Mouse (Mus musculus): ENCODE results near the gene Gucy1a1.

Gene Gucy1a1

DNA sequence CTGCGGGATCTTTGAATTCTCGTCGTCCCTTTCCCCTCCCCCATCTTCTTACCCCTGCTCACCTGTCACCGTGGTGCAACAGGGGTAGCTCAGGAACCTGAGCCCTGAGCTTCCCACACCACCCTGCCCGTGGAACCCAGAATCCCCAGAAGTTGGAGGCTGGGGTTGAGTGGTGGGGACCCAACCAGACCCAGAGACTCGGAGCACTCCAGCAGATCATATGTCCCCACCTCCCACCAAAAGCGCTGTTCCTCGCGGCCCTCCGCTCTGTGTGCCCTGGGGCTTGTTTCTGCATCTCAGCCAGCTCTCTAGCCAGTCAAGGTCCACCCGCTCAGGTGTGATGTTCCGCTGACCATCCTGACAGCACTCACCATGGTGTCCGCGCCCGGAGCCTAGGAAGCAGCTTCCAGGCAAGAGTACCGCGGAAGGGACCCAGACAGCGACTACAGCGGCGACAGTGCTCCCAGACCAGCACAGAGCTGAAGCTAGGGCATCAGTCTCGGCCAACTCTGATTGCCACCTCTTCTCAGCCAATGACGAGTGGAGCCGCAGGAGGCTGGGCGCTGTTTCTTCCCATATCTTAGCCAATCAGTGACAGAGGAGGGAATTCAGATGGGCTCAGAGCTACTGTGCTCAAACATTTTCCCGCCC lies 71.3 kb downstream of the Gucy1a1 start, which contains the start of gene Gucy1b1:
Gene Gucy1b1 (minus strand): TSS at position 489 of the 651 bp plus-strand sequence.
- peak; percentile 90 for DNase-seq

DNA sequence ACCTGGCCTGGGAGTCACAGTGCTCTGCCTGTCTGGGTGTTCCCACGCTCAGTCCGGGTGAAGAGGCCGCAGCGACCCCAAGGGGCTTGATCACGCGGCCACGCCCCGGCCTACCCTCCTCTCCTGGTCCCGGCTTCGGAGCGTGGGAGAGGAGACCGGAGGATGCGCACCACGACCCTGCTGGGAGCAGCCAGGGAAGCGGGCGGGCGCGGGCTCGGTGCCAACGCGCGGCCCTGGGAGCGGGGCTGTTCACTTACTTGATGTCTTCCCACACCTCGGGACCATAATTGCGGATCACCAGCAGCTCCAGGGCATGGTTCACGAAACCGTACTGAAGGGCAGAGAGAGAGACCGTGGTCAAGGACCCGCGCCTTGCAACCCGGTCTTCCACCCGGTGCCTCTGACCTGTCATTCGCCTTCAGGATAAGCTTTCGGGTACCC lies 71.8 kb downstream of the Gucy1a1 start:
- DNase-seq = peak; percentile 82

DNA sequence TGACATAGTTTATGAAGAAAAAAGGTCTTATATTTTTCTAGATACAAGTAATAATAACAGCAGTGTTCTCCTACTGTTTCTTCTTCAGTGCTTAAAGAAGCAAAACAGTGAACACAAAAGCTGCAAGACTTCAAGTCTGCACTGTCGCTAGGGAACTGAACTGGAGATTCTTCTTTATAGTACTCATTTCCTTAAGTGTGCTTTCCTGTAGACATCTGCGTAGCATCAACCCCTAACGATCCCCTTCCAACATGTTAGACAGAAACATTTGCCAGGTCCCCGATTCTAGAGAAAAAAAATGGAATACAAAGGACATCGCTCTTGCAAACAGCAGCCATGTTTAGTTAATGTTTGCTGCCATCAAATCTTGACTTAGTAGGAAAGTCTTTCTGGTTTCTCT lies 77.8 kb downstream of the Gucy1a1 start:
- no peak for DNase-seq

DNA sequence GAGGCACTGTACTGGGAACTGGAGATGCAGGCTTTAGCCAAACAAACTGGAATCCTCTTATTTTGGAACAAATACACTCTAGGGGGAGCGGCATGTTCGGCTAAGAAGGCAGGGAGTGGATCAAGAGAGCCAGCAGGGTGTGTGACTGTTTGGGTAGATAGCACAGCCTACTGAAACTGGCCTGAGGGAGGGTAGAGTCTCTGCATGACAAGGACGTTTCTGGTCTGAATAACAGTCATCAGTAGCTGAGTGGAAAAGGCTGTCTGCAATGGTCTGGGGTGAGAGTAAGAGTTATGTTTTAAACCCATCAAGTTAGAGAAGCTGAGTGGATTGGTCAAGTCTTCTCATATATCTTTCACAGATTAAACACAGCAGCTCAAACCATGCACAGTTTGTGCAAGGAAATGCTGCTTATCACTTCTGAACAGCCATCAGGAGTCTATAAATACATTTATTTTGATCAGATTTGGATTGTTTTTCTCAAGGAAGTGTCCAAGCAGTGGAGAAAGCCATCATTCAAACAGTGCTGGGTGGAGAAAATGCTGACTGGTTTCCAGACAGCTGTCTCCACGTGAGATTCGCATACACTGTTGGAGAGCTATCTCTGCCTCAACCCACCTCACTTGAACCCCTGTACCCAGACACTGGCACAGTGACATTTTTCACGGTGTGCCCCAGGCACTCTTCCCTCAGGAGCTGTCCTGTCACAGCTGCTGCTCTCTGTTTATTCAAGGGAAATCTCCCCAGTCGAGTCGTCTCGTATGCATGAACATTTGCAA lies 84.0 kb downstream of the Gucy1a1 start:
- no peak for DNase-seq

DNA sequence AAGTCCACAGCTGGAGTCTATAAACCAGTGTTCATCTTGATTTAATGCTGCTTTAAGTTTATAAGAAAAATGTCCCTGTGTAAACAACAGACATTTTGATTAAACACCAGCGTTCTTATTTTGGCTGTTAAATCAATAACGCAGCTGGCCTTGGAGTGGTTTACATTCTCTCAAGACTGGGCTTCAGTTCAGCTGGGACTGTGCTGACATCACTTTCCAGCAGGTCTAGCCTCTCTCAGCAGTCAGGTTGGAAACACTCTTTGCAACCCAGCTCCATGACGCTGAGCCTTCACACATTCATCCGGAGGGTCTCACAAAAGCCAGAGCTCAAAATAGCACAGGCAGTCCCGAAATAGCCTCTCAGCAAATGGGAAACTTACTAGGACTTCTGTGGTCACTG lies 88.4 kb downstream of the Gucy1a1 start:
- DNase-seq = peak; percentile 76

DNA sequence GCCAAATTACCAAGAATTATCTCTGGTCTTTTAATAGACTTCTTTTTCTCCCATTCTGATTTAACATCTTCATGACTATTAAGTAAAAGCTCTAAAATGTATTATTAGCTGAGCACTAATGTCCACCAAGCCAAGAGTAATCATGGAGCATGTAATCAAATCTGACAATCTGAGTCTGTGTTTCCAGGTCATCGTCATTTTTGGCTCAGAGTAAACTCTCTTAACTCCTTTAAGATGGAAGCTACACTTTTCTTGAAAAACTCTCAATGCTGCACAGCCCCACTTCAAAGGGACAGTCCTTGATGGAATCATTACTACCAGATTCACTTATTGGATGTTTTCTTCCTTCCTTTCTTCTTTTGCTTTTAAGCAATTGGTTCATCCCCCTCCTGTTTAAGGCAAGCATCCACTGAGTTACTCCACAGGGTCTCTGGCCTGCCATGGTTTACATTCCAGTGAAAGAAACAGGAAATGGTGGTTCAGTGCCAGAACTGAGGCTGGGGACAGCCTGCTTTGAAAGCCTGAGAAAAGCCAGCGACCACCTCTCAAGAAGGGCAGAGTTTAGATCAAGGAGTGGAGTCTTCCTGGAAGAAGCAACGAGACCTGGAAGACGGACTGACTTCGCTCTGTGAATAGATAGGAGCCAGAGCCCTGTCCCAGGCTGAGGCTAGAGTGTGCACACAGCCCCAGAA lies 91.2 kb downstream of the Gucy1a1 start:
- peak; percentile 50 for DNase-seq

DNA sequence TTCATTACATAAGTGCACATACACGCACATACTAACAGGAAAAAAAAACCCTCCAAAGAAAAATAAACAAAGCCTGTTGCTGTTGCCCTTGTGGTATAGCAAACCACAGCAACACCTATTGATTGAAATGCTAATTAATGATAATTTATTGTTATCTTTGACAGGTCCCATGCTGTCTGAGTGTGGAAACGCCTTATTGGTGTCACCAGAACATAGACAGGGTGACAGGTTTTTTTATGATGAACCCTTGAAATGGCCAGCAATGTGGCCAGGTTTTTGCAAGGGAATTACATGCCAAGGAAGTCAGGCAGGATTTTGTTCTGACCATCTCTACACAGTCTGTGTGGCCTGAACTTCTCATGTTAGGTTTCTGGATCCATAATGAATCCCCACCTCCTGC lies 93.6 kb downstream of the Gucy1a1 start:
- no peak for DNase-seq

DNA sequence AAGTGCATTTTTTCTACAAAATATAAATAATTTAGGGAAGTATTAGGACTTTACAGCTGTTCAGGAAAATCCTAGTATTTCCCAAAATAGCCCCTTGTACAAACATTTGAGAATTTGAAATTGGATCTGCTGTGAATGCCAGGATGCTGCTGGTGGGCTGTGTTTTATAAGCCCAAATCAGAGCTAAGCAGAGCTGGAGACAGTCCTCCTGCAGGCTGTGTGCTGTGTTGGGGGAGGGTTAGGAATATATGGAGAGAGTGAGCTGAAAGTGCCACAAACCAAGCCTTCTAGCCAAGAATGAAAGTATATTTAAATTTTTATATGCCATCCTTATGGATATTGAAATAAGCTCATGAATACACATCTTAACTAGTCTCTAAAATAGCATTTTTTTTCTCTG lies 94.1 kb downstream of the Gucy1a1 start:
- DNase-seq = no peak

DNA sequence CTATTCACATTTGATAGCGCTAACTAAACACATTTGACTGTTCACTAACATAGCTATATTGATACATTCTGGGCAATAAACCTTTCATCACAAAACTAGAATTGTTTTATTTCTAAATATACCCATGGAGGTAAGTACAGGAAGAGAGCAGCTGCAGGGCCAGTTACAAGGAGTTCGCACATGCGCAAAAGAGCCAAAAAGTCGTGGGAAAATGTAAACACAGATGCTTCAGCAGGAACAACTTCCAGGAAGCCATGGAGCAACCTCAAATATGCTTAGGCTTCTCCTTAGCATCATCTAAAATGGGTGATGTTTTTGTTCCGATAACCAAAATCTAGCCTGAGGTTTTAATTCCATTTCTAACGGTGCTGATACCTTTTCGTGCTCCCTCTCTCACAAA lies 96.9 kb downstream of the Gucy1a1 start:
- DNase-seq = peak; percentile 62

DNA sequence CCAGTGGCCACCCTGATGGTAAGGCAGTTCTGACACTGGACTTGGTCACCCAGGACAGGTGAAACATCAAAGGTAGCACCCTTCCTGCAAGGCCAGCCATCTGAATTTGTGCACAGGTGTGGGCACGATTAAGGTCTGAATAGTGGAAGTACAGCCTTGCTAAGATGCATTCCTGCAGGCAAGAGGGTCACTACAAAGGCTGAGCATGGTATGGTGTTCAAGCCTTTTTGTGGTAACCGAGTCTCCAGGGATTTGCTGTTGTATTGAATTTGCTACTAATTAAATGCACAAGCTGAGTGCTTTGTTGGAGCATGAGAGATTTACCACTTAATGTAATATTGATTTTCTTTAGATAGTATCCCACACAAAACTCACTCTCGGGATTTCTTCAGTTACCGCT lies 97.5 kb downstream of the Gucy1a1 start:
- no peak for DNase-seq

DNA sequence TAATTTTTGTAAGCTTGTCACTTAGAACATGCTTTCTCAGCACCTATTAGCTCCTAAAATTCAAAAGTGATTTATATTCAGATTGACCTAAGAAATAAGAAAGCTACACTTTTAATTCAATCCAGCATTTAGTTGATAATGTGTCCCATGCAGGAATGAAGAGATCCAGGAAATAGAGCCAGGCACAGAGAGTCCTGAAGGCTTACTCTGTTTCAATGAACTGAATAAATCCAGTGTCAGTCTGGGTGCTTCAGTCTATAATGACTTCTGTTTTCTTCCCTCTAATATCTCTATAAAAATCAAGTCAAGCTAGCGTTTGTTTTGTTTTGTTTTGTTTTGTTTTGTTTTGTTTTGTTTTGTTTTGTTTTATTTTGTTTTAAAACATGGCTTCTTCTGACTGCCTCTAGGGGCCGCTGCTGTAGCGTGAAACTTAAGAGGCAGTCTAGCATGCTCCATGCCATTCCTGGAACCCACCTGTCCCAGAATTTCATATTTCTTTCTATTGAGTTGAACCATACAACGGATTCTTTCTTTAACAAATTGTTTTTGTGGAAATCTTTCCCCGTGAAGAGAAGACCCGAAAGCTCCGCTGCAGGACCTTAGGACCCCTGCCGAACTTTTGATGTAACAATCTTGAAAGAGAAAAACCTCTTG lies 98.4 kb downstream of the Gucy1a1 start:
- peak; percentile 61 for DNase-seq

DNA sequence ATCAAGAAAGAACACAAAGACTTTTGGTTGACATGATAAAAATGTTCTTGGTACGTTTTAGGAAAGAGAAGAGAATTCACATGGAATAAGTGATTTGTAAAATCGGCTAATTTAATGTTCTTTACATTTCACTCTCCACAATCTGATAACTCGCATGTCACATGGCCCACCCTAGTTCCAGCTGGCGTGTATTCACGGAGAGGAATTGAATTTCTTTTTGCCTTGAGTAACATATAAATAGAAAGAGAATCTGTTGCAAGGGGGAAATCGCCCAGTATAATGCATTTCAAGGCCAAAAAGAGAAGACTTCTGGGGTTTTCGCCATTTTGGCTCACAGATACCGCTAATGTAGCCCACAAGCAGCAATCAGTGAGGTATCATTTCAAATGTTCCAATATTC lies 99.5 kb downstream of the Gucy1a1 start:
- no peak for DNase-seq

DNA sequence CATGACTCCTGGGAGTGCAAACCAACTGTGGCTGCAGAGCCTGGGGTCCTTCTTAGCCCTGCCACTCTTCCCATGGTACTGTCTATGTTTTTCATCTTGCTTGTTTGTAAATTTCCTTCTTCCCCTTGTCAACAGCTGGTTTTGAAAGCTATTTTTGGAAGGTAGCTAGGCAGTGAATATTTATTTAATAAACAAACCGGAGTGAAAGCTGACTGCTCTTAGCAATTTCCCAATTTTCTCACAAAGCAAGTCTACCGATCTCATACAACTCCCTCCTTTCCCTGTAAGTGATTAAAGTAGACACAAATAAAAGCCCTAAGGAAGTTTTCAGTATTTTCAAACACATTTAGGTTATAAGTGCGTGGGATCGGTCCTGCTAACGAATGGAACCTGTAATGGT lies 100.7 kb downstream of the Gucy1a1 start:
- DNase-seq = peak; percentile 15

DNA sequence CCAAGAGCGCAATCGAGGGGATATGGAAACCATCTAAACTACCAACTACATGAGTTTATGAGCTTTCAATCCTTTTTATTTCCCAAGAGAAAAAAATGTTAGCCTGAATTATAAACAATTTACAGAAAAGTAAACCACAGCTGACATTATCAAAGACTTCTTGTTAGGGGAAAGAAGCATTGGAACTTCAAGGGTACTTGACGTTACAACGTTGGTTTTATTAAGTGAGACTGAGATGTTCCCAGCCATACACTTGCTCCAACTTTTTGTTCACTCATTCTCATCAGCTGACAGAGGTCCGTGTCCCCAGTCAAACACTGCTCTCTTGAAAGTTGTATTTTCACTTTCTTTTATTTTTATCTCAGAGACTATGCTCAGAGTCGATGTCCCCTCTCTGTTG lies 101.9 kb downstream of the Gucy1a1 start:
- peak; percentile 37 for DNase-seq

All from lung, postnatal 10 days (tissue).